1 mouse cellular context compared by ENCODE assay signal in the genomic region with DNA sequence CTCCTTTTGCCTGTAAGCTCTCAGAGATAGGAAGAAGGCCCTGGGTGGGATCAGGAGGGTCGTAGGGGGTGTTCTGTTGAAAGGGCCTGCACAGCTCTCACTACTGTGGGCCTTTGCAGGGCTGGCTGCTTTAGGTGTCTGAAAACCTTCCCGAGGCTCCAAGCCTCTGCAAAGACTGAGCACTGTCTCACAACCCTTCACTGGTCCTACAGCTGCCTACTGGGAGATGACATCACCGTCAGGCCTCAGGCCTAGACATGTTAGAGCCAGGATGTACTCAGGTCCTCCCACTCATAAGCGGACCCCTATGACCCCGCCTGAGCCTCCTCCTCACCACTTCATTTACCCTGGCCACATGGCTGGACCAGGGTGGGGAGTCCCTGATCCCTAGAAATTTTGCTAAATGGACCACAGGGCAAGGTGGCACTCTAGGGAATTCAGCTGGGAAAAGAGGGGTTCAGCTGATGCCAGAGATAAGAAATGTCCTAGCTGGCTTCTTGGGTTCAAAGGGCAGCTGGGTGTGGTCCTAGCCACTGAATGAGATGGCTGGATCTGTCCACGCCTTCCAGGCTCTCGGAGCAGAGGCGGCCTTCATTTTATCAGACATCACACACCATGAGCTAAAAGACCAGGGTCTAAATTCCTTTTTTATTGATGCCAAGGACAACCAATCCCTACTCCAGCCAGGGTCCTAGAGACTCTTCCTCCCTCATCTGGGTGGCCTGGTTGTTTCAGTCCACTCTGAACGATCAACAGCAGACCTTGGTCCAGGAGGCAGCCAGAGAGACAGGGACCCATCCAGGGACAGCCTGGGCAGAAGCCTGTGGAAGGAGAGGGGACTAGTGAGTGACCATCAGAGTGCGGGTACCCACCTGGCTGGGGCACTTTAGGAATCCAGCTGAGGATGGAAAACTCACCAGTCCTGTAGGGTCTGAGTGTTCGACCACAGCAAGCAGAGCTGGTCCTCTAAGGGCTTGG.
TF ChIP-seq lines count a peak whose summit lies in the region.

No protein-coding gene starts in this region.

TF ChIP-seq in CH12.LX, 34 proteins besides CTCF, POLR2A, EP300 and RAD21:
- TF ChIP-seq SIN3A (IDR thresholded peaks at IDR 0.05; ENCODE audit: low read length): no peak
- no peak; the same call in 1 of the 2 replicates for TF ChIP-seq HCFC1 (IDR thresholded peaks at IDR 0.05; ENCODE audit: low read depth, low read length)
- no peak for TF ChIP-seq PAX5 (IDR thresholded peaks at IDR 0.05; ENCODE audit: low read length)
- TF ChIP-seq MYC (IDR thresholded peaks at IDR 0.05; ENCODE audit: low read depth, low read length): 0 out of 2 replicates have a peak, but pooled peaks have one; percentile 24
- peak; percentile 68; the same call in 1 of the 2 replicates for TF ChIP-seq TBP (conservative IDR thresholded peaks at IDR 0.05; ENCODE audit: low read depth, low read length)
- TF ChIP-seq CHD1 (IDR thresholded peaks at IDR 0.05; ENCODE audit: low read depth, low read length): peak; percentile 96
- no peak for TF ChIP-seq GABPA (IDR thresholded peaks at IDR 0.05; ENCODE audit: insufficient replicate concordance, low read depth, low read length)
- TF ChIP-seq MEF2A (IDR thresholded peaks at IDR 0.05; ENCODE audit: borderline replicate concordance, low read depth, low read length): peak; percentile 49; the same call in 1 of the 2 replicates
- peak; percentile 86 for TF ChIP-seq JUN (IDR thresholded peaks at IDR 0.05; ENCODE audit: insufficient read depth, low read depth, low read length)
- peak; percentile 82 for TF ChIP-seq IRF4 (IDR thresholded peaks at IDR 0.05; ENCODE audit: low read depth, low read length)
- no peak; the same call in 1 of the 2 replicates for TF ChIP-seq BHLHE40 (IDR thresholded peaks at IDR 0.05; ENCODE audit: low read depth, low read length)
- TF ChIP-seq MAX (IDR thresholded peaks at IDR 0.05; ENCODE audit: low read length): no peak
- TF ChIP-seq MAZ (IDR thresholded peaks at IDR 0.05; ENCODE audit: low read depth, low read length): no peak
- TF ChIP-seq CHD2 (IDR thresholded peaks at IDR 0.05; ENCODE audit: low read length): no peak; the same call in 1 of the 2 replicates
- TF ChIP-seq JUND (conservative IDR thresholded peaks at IDR 0.05; ENCODE audit: low read depth, low read length): peak; percentile 80
- TF ChIP-seq TCF12 (IDR thresholded peaks at IDR 0.05; ENCODE audit: low read depth, low read length): peak; percentile 39; the same call in 1 of the 2 replicates
- no peak for TF ChIP-seq ZNF384 (IDR thresholded peaks at IDR 0.05; ENCODE audit: low read depth, low read length)
- peak; percentile 71 for TF ChIP-seq ETS1 (conservative IDR thresholded peaks at IDR 0.05; ENCODE audit: low read depth, low read length)
